Mouse (Mus musculus) brain, adult 10 weeks (tissue): ENCODE measurements around the gene Mbtps1. TPM values are rescaled to one million over a fixed set of nuclear protein-coding genes. Genes with fewer than 3 reads are reported as not detected.

Source experiments
- polyA plus RNA-seq: library from polyadenylated mRNA; stranded (reverse); fragments of 350-450 nt; fragmentation: Illumina TruSeq; extraction: RNeasy Lipid Tissue Mini Kit (QIAGEN cat#74804); gene quantifications from one replicate; pipeline ENCODE4 v1.2.3, GENCODE M21; 2015; ENCODE audit warnings: low read depth, low replicate concordance

Mbtps1 gene
- 54.4 TPM for polyA plus RNA-seq

DNA sequence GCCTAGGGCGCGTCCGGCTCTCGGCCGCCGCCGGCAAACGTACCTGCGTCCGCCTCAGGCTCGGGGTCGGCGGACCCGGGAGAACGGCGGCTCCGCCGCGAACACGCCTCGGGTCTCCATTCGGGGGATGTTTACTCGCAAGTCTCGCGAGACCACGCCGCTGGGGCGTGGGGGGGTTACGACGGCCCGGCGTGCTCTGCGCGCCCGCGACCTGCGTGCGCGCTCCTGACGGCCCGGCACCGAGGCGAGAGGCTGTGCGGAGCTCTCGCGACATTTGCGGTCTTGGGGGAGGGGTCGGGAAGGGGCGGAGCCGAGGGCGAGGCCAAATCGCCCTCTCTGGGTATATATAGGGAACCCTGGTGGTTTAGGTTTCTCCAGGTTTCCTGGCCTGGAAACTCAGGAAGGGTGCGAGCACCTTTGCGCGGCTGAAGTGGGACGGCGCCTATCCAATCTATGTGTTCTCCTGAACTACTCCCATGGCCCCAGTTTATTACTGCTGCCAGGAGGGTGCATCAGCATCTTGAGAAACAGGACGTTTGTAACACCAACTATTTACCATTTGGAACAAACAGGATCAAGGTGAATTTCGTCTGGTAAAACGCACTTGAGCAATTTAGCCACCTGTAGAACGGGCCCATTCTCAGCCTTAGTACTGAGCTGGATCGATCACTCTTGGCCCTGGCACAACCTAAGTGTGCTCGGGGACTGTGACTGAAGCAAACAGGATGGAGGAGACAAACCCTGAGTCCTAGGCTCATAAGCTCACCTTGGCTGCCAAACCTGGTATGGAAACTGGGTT, at the start of gene Mbtps1:
Gene Mbtps1, minus strand, starts transcription at position 133 of the 799 bp plus-strand sequence.

DNA sequence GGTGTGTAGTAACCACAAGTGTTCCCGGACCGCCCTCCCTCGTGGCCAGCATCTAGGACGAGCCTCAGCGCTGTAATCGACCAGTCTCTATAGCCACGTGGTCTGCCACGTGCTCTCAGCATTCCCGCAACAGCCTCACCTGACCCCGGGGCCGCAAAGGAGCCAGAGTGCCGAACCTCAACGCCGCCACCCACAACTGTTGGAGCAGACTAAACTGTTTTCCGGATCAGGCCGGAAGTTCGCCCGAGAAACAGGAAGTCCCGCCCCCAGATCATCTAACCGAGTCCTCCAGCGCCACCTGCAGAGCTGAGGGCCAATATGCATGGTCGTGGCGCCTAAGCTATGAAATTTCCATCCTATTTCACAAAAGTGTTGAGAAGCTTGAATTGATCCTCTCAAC, 46.5 kb upstream of the Mbtps1 start, which contains the start of gene Taf1c:
Gene Taf1c, minus strand, starts transcription at position 227 of the 400 bp plus-strand sequence.

DNA sequence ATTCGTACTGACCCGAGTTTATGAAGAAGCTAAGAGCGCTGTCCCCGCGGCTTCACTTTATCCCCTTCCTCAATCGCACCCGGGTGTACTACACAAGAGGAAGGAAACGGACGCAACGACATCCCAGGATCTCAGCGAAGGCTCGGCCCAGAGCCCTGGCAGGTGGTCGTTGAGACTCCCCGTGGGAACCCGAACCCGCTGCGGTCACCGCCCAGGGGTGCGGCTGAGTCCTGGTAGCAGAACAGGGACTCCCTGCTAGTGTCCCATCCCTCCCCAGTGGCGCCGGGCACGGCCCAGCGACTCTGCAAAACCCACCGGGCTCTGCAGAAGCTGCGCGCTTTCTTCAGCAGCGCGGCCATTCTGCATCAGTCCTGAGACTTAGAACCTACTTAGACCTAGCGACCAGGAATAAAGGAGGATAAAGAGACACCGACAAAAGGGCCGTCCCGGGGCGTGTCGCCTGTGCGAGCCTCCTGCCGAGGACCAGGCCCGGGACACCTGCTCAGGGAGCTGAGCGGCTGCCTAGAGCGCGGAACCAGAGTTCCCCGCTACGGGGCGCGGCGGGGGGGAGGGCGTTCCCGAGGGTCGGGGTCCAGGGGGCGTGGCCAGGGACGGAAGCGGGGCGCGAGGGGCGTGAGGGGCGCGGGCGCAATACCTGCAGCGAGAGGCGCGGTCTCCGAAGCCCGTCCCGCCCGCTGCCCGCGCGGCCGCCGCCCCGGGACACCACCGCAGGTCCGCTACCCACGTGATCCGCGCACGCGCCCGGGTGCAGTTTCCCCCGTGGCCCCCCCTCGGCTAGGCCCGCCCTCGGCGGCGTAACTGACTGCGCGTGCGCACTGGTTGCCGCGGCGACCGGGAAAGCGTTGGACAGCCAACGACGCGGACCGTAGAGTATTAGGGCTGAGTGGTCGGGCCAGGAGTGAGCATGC, 16.2 kb upstream of the Mbtps1 start, which contains the start of the genes Hsdl1 and Dnaaf1:
Gene Hsdl1, minus strand, starts transcription at position 747 of the 929 bp plus-strand sequence.
Gene Dnaaf1, plus strand, starts transcription at position 799 of the 929 bp plus-strand sequence.

DNA sequence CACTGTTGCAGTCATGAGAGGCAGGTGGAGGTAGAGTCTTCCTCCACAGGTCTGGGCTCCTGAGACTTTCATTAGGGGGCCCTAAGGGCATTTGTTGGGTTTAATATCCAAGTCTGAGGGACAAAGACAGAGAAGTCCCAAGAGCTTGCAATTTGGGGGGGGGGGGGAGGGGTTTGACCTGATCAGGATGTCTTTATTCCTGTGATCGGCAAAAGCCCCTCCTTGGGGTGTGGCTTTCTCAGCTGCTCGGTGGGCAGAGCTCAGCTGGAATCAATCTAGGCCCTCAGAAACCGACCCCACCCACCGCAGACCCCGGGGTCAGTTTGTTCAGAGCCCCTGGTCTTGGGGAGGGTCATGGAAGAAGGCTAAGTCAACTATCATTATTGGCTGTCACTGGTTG, 56.9 kb downstream of the Mbtps1 start, which contains the start of gene Slc38a8:
Gene Slc38a8, minus strand, starts transcription at position 101 of the 400 bp plus-strand sequence.

Other genes with a start within 250 kb of the Mbtps1 start
- gene Hsbp1, start 214.2 kb downstream of the Mbtps1 start, polyA plus RNA-seq: 449 TPM
- 26.3 TPM for gene Mlycd, start 163.9 kb downstream of the Mbtps1 start, polyA plus RNA-seq
- 0.76 TPM for gene Osgin1, start 124.6 kb downstream of the Mbtps1 start, polyA plus RNA-seq
- 70.0 TPM for gene Necab2, start 112.0 kb downstream of the Mbtps1 start, polyA plus RNA-seq
- not detected for gene Slc38a8, start 57.0 kb downstream of the Mbtps1 start, polyA plus RNA-seq
- 35.0 TPM for gene Hsdl1, start 16.4 kb upstream of the Mbtps1 start, polyA plus RNA-seq
- gene Dnaaf1, start 16.5 kb upstream of the Mbtps1 start, polyA plus RNA-seq: 0.30 TPM
- 8.3 TPM for gene Taf1c, start 46.5 kb upstream of the Mbtps1 start, polyA plus RNA-seq
- gene Adad2, start 54.0 kb upstream of the Mbtps1 start, polyA plus RNA-seq: 0.31 TPM
- gene Kcng4, start 76.9 kb upstream of the Mbtps1 start, polyA plus RNA-seq: 8.4 TPM
- 13.4 TPM for gene Wfdc1, start 107.6 kb upstream of the Mbtps1 start, polyA plus RNA-seq
- gene Atp2c2, start 141.3 kb upstream of the Mbtps1 start, polyA plus RNA-seq: 0.61 TPM
- 9.2 TPM for gene Tldc1, start 219.7 kb upstream of the Mbtps1 start, polyA plus RNA-seq